9 mouse cellular contexts compared by ENCODE assay signal in the genomic region with DNA sequence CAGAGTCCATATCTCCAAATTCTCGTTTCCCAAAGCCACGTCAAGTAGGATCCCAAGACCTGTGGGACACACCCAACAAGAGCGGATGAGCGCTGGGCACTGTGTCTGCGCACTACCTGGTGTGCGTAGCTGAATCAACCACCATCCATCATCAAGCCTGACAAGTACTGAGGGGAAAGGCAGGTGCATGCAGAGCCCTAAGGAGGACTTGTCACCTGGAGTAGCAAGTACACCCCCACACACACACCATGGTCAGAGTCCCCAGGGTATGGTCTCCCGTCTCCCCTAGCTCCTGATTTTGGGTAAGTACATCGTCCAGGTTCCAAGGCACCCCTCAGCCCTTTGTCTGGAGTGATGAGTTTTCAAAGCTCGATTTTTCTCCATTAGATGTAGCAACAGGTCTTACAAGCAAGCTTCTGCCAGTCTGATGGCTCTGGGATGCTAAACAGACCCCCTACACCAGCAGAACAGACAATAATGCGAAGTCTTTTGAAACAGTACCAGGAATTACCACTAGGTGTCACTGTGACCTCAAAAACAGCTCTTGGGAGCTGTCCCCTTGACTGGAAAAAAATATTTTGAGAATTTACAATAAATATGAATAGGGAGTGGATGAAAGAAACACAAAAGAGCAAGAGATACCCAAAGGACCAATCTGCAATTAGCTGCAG. TPM values are rescaled to one million over a fixed set of nuclear protein-coding genes. Genes with fewer than 3 reads are reported as not detected.
DNase-seq lines count a peak whose midpoint lies in the region; ATAC-seq and TF ChIP-seq lines count a peak whose summit lies in the region.
"Had no signal": no experiment of that assay in that cellular context is flagged by ENCODE, and none has a peak within 500 bp of the region (broad histone marks: within the 10 kb centered on the region; RNA-seq: fewer than 3 reads in every experiment).

No protein-coding gene starts in this region.

- TF ChIP-seq CTCF in lung, adult 2 months (IDR thresholded peaks at IDR 0.05; ENCODE audit: insufficient read depth, low read length), result 0 out of 2 replicates have a peak, but pooled peaks have one; percentile 17

- H3K4me1 ChIP-seq in lung, adult 2 months (ENCODE audit: control insufficient read depth, insufficient read depth, low read length), result no peaks in the 10 kb centered on the region

- DNase-seq in kidney, adult 9 months, result peak; percentile 68
- no peak for DNase-seq in kidney, postnatal 10 days
- DNase-seq in ES-CJ7 (ENCODE audit: low read depth, low spot score), result peak; percentile 75
- DNase-seq in c-Kit-positive CD71-positive TER-119-negative erythroid progenitor cells, embryonic 14.5 days (ENCODE audit: low read depth), result peak; percentile 56
- DNase-seq in lung, adult 2 months, result no peak
- peak; percentile 52 for DNase-seq in skeletal muscle tissue, adult 2 months (ENCODE audit: low read depth, low spot score)
- no peak for DNase-seq in right cerebral cortex, postnatal 36 days (ENCODE audit: low spot score in 2 of 2)

- no peak for TF ChIP-seq POLR2A in lung, adult 2 months (IDR thresholded peaks at IDR 0.05; ENCODE audit: borderline replicate concordance, extremely low read depth, low read depth, low read length)

- 56% methylated on average over 10 of the region's 10 CpGs for WGBS in lung, adult 2 months

- peak; percentile 49; a peak in 1 of 4 replicates for ATAC-seq in hematopoietic stem cell, adult 5-6 weeks (replicated peaks in 1 of 2; ENCODE audit: insufficient read depth in 1 of 2, low FRiP score in 2 of 2, low TSS enrichment in 1 of 2, low read depth in 1 of 2, poor library complexity in 2 of 2, severe bottlenecking in 2 of 2)

- no peak overlapping the region for H3K4me3 ChIP-seq in lung, adult 2 months (replicated peaks; ENCODE audit: extremely low read depth, low read depth, low read length)
- H3K4me3 ChIP-seq: embryonic facial prominence, embryonic 13.5 days had no signal

RNA-seq across cellular contexts. Expression of gene Mtss1l, which starts 28.4 kb away (rescaled TPM):
- total RNA-seq in hematopoietic stem cell, adult 5-6 weeks (2017), result 1.5 and 2.3 TPM in 2 replicates
- polyA plus RNA-seq in lung, adult 2 months (2012; rRNA removed), result 120 and 125 TPM in 2 replicates

RNA-seq across cellular contexts. Expression of gene Il34, which starts 56.1 kb away (rescaled TPM):
- total RNA-seq in hematopoietic stem cell, adult 5-6 weeks (2017), result not detected in 2 replicates
- polyA plus RNA-seq in lung, adult 2 months (2012; rRNA removed), result 35.4 and 40.4 TPM in 2 replicates

Comparison
In these comparisons a context has a peak if more than half of its experiments do, and no peak if none do; other contexts are left out.
1. DNase-seq: peak in kidney, adult 9 months (single experiment), ES-CJ7 (single experiment), c-Kit-positive CD71-positive TER-119-negative erythroid progenitor cells, embryonic 14.5 days (single experiment) and skeletal muscle tissue, adult 2 months (single experiment); none in kidney, postnatal 10 days (single experiment), lung, adult 2 months (single experiment) and right cerebral cortex, postnatal 36 days (0 of 2).